Mouse (Mus musculus): Measurements from ENCODE around the gene Ap1g1. TPM values are rescaled to one million over a fixed set of nuclear protein-coding genes. Genes with fewer than 3 reads are reported as not detected.
A peak's percentile ranks its signal among the peaks of the same experiment; 100 is the strongest.
"Not testable (repeated sequence)": the region's sequence is repeated elsewhere in the genome, so short reads cannot be mapped to it uniquely, and the experiment has no call there.

Gene Ap1g1
- total RNA-seq, 2 experiments from 2014 or later: 51.8 to 55.9 TPM

GRCm38 (mm10) chr8:109868003-109868679 is 89.8 kb downstream of the Ap1g1 start, which contains the start of gene Phlpp2:
Gene Phlpp2, plus strand, starts transcription at chr8:109868542.
- peak; percentile 99 for DNase-seq

GRCm38 (mm10) chr8:109868680-109869361 is 90.5 kb downstream of the Ap1g1 start:
- peak; percentile 53 for DNase-seq

GRCm38 (mm10) chr8:109871056-109871455 is 92.7 kb downstream of the Ap1g1 start:
- DNase-seq: no peak

- not testable (repeated sequence) for DNase-seq
Observed at GRCm38 (mm10) chr8:109873800-109874199, 95.4 kb downstream of the Ap1g1 start.

GRCm38 (mm10) chr8:109880012-109880662 is 101.8 kb downstream of the Ap1g1 start:
- DNase-seq: peak; percentile 13

GRCm38 (mm10) chr8:109885294-109885693 is 106.9 kb downstream of the Ap1g1 start:
- DNase-seq: no peak

- no peak for DNase-seq
Observed at GRCm38 (mm10) chr8:109889211-109889610, 110.9 kb downstream of the Ap1g1 start.

GRCm38 (mm10) chr8:109890794-109891585 is 112.6 kb downstream of the Ap1g1 start:
- no peak for DNase-seq

- DNase-seq: no peak
Observed at GRCm38 (mm10) chr8:109894636-109895035, 116.3 kb downstream of the Ap1g1 start.

- DNase-seq: no peak
Observed at GRCm38 (mm10) chr8:109895355-109895754, 117.0 kb downstream of the Ap1g1 start.

- DNase-seq: no peak
Observed at GRCm38 (mm10) chr8:109902379-109902778, 124.0 kb downstream of the Ap1g1 start.

- no peak for DNase-seq
Observed at GRCm38 (mm10) chr8:109903909-109904469, 125.6 kb downstream of the Ap1g1 start.

- no peak for DNase-seq
Observed at GRCm38 (mm10) chr8:109904928-109905668, 126.7 kb downstream of the Ap1g1 start.

- no peak for DNase-seq
Observed at GRCm38 (mm10) chr8:109906907-109907306, 128.6 kb downstream of the Ap1g1 start.

- no peak for DNase-seq
Observed at GRCm38 (mm10) chr8:109907376-109907775, 129.0 kb downstream of the Ap1g1 start.

Other genes with a start within 250 kb of the Ap1g1 start
- gene Dhx38, start 212.7 kb upstream of the Ap1g1 start, total RNA-seq (2021): 10 to 100 TPM; 18.7 to 19.9 TPM
- 1 to 10 TPM; 5.6 to 6.7 TPM for gene Txnl4b, start 212.7 kb upstream of the Ap1g1 start, total RNA-seq (2021)
- 1 to 10 TPM in 1 of 2 experiments, under 1 TPM in 1; 0.99 to 1.2 TPM for gene Hp, start 199.4 kb upstream of the Ap1g1 start, total RNA-seq (2021)
- 10 to 100 TPM; 19.6 to 23.1 TPM for gene Dhodh, start 169.9 kb upstream of the Ap1g1 start, total RNA-seq (2021)
- gene Pkd1l3, start 164.0 kb upstream of the Ap1g1 start, total RNA-seq (2021): not detected
- gene Ist1, start 85.3 kb upstream of the Ap1g1 start, total RNA-seq (2021): 10 to 100 TPM; 60.4 to 64.6 TPM
- gene Zfp821, start 73.0 kb upstream of the Ap1g1 start, total RNA-seq (2021): 10 to 100 TPM; 23.3 to 24.3 TPM
- 10 to 100 TPM; 33.6 to 34.4 TPM for gene Atxn1l, start 40.8 kb upstream of the Ap1g1 start, total RNA-seq (2021)
- gene Phlpp2, start 90.0 kb downstream of the Ap1g1 start, total RNA-seq (2021): 1 to 10 TPM; 6.0 to 6.5 TPM
- under 1 TPM; 0.36 to 0.63 TPM for gene Marveld3, start 183.6 kb downstream of the Ap1g1 start, total RNA-seq (2021)
- under 1 TPM in 1 of 2 experiments, not detected in 1; 0.14 TPM for gene Tat, start 211.9 kb downstream of the Ap1g1 start, total RNA-seq (2021)

Measured in heart, postnatal 4 days (tissue).